Mouse (Mus musculus): ENCODE results near the gene Ifna4.
"Not testable (repeated sequence)": the region's sequence is repeated elsewhere in the genome, so short reads cannot be mapped to it uniquely, and the experiment has no call there.

GRCm38 (mm10) chr4:88797097-88797496 lies 44.6 kb upstream of the Ifna4 start, which contains the start of gene Gm13279:
- TF ChIP-seq POLR2A (IDR thresholded peaks at IDR 0.05; ENCODE audit: borderline replicate concordance, extremely low read depth, low read depth, low read length); CTCF (IDR thresholded peaks at IDR 0.05; ENCODE audit: insufficient read depth, low read length): not testable (repeated sequence)
